Mouse (Mus musculus): Measurements from ENCODE around the gene Suv39h2. TPM values are rescaled to one million over a fixed set of nuclear protein-coding genes. Genes with fewer than 3 reads are reported as not detected.
A peak's percentile ranks its signal among the peaks of the same experiment; 100 is the strongest.

Gene Suv39h2
- total RNA-seq, 2 experiments from 2014 or later, result 2.9 to 3.9 TPM

GRCm38 (mm10) chr2:3423841-3424578, 50.8 kb downstream of the Suv39h2 start, which contains the start of gene Dclre1c:
Gene Dclre1c, plus strand, starts transcription at chr2:3424131.
- peak; percentile 62 to 74 for DNase-seq (ENCODE audit: low spot score in 2 of 2)

GRCm38 (mm10) chr2:3422548-3422947, 52.3 kb downstream of the Suv39h2 start, which contains the start of gene Meig1:
Gene Meig1, minus strand, starts transcription at chr2:3422648.
- DNase-seq (ENCODE audit: low spot score in 2 of 2), result no peak

DNA sequence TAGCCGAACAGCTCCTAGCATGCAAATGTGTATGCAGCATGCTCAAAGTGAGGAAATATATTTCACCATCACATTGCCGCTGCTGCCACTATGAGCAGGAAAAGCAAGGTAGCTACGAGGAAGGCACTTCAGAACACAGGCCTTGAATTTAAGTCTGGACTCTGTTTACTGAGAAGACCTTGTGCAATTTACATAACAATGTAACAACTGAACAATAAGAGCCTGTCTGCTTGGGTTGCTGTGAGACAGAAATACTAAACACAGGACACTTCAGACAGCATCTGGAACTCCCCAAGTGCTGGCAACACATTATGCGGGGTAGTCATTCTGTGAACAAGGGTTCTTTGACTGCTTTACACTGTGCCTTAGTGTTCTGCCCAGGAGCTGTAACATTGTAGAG, 54.7 kb downstream of the Suv39h2 start:
- no peak for DNase-seq (ENCODE audit: low spot score in 2 of 2)

DNA sequence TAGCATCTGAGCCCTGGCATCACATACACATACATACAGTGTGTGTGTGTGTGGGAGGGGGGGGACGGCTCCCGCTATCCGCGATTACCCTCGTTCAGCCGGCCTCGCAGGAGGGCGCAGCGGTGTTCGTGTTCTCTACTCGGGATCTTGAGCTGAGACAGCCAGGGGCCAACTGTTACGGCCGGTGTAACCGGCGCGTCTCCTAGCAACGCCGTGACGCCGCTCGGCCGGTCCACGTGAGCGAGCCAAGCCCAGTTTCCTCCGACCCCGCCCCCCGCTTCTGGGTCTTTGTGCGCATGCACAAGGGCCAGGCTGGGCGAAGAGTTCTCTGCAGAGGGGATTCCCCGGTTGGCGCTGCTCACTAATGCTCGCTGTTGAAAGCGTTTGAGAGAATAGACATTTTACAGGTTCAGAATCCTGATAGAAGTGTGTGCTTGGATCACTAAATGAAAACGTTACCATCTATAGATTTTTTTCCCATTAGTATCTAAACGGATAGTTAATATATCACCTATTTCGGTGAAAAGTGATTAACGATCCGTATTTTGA, 55.9 kb downstream of the Suv39h2 start:
- DNase-seq (ENCODE audit: low spot score in 2 of 2), result peak; percentile 91 to 95

GRCm38 (mm10) chr2:3415676-3416075, 59.2 kb downstream of the Suv39h2 start:
- no peak for DNase-seq (ENCODE audit: low spot score in 2 of 2)

- peak; percentile 22 to 23 for DNase-seq (ENCODE audit: low spot score in 2 of 2)
These were observed 60.6 kb downstream of the Suv39h2 start for GRCm38 (mm10) chr2:3414241-3414640.

DNA sequence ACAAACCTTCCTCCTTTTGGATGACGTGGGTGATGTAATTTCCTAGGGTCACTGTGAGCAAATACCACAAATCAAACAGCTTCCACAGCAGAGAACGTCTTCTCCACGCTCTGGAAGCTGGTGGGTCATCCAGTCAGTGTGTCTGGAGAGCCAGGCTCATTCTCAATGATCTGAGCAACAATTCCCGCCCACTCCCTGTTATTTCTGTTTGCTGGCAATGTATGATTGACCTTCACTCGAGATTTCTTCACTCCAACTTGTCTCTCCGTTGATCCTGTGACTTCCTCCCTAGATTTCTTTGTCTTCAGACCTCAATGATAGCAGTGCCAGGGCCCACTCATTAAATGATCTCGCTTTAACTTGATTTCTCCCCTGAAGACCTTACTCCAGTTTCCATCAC, 67.1 kb downstream of the Suv39h2 start:
- no peak for DNase-seq (ENCODE audit: low spot score in 2 of 2)

GRCm38 (mm10) chr2:3405981-3406380, 68.8 kb downstream of the Suv39h2 start:
- DNase-seq (ENCODE audit: low spot score in 2 of 2), result no peak

Other genes starting within 250 kb of the Suv39h2 start
- gene Nmt2, start 190.8 kb downstream of the Suv39h2 start, total RNA-seq (2021), result 10 to 100 TPM; 66.8 to 72.4 TPM
- 10 to 100 TPM; 10.8 to 10.9 TPM for gene Rpp38, start 142.4 kb downstream of the Suv39h2 start, total RNA-seq (2021)
- gene Acbd7, start 138.9 kb downstream of the Suv39h2 start, total RNA-seq (2021), result not detected
- gene Olah, start 77.8 kb downstream of the Suv39h2 start, total RNA-seq (2021), result under 1 TPM in 1 of 2 experiments, not detected in 1; 0.20 TPM
- 1 to 10 TPM in 1 of 2 experiments, under 1 TPM in 1; 0.67 to 2.3 TPM for gene Meig1, start 52.4 kb downstream of the Suv39h2 start, total RNA-seq (2021)
- 10 to 100 TPM in 1 of 2 experiments, 1 to 10 TPM in 1; 8.7 to 12.2 TPM for gene Dclre1c, start 50.9 kb downstream of the Suv39h2 start, total RNA-seq (2021)
- gene Gm45902, start 37.8 kb upstream of the Suv39h2 start, total RNA-seq (2021), result 1 to 10 TPM; 4.8 to 5.7 TPM
- gene Hspa14, start 37.8 kb upstream of the Suv39h2 start, total RNA-seq (2021), result 10 to 100 TPM; 59.5 to 61.7 TPM
- 1 to 10 TPM; 1.8 to 2.1 TPM for gene Cdnf, start 38.0 kb upstream of the Suv39h2 start, total RNA-seq (2021)
- gene Fam107b, start 95.5 kb upstream of the Suv39h2 start, total RNA-seq (2021), result 10 to 100 TPM; 23.6 to 36.7 TPM